Mouse (Mus musculus) midbrain, embryonic 10.5 days (tissue): ENCODE results near the gene Erlin1. TPM values are rescaled to one million over a fixed set of nuclear protein-coding genes. Genes with fewer than 3 reads are reported as not detected.

ENCODE experiments used
- DNase-seq: peaks from one replicate; pipeline ENCODE4 v3.0.0-alpha.2; 2017; ENCODE audit warnings: low spot score
- H3K27ac ChIP-seq: fragments of 300-500 bp; sonication (generic); replicated peaks from 2 replicates; pipeline ENCODE4 v1.5.1; 2016; ENCODE audit warnings: mild to moderate bottlenecking
- H3K27me3 ChIP-seq: fragments of 300-500 bp; sonication (generic); 2 replicates; pipeline ENCODE4 v1.6.1; 2016; ENCODE audit warnings: low read depth, mild to moderate bottlenecking; ENCODE audit not compliant: poor library complexity, severe bottlenecking
- H3K36me3 ChIP-seq: fragments of 300-500 bp; sonication (generic); 2 replicates; pipeline ENCODE4 v1.6.1; 2016; ENCODE audit warnings: mild to moderate bottlenecking, moderate library complexity
- H3K4me1 ChIP-seq: fragments of 300-500 bp; sonication (generic); 2 replicates; pipeline ENCODE4 v1.6.1; 2016
- H3K4me3 ChIP-seq: fragments of 300-500 bp; sonication (generic); 2 replicates; pipeline ENCODE4 v1.5.1; 2016; ENCODE audit warnings: mild to moderate bottlenecking, moderate library complexity
- H3K9me3 ChIP-seq: fragments of 300-500 bp; sonication (generic); replicated peaks from 2 replicates; pipeline ENCODE4 v1.6.1; 2016; ENCODE audit warnings: mild to moderate bottlenecking
- WGBS: fragments of 180-500 bp; shearing (Covaris S2); methylation state at CpG from one replicate; pipeline ENCODE4 v1.1.7; 2016; 5-methylcytosine and 5-hydroxymethylcytosine counted together
- polyA plus RNA-seq: library from polyadenylated mRNA; unstranded; fragments of >200 nt; fragmentation: Nextera tagmentation; extraction: Ambion mirVana; gene quantifications from 2 replicates; pipeline ENCODE4 v1.2.1, GENCODE M21; 2016

Gene Erlin1
- polyA plus RNA-seq, 1 experiment from 2014 or later: 22.2 TPM

GRCm38 (mm10) chr19:44008784-44009183 lies 60.8 kb downstream of the Erlin1 start:
- Histone ChIP-seq H3K4me1 (no peaks in the 10 kb centered on the region), H3K4me3 (no peak overlapping the region), H3K9me3 (no peaks in the 10 kb centered on the region), H3K27ac (no peak overlapping the region), H3K36me3 (no peaks in the 10 kb centered on the region), H3K27me3 (no peaks in the 10 kb centered on the region)
- 84% methylated on average over 15 of the region's 15 CpGs for WGBS
- DNase-seq: no peak

- Histone ChIP-seq H3K4me3 (no peak overlapping the region), H3K27me3 (no peaks in the 10 kb centered on the region), H3K9me3 (no peaks in the 10 kb centered on the region), H3K4me1 (no peaks in the 10 kb centered on the region), H3K27ac (no peak overlapping the region), H3K36me3 (no peaks in the 10 kb centered on the region)
- WGBS: 74% methylated on average over 12 of the region's 12 CpGs
- no peak for DNase-seq
Measured at GRCm38 (mm10) chr19:44007186-44007585, 62.4 kb downstream of the Erlin1 start.

- no peaks in the 10 kb centered on the region for H3K9me3 ChIP-seq
- no peak for DNase-seq
- H3K27me3 ChIP-seq: no peaks in the 10 kb centered on the region
- no peaks in the 10 kb centered on the region for H3K36me3 ChIP-seq
- 80% methylated on average over 4 of the region's 4 CpGs for WGBS
- no peak overlapping the region for H3K27ac ChIP-seq
- no peaks in the 10 kb centered on the region for H3K4me1 ChIP-seq
- no peak overlapping the region for H3K4me3 ChIP-seq
Measured at GRCm38 (mm10) chr19:44005025-44005424, 64.6 kb downstream of the Erlin1 start.

- no peak for DNase-seq
- H3K9me3 ChIP-seq: no peaks in the 10 kb centered on the region
- H3K36me3 ChIP-seq: no peaks in the 10 kb centered on the region
- no peaks in the 10 kb centered on the region for H3K27me3 ChIP-seq
- 93% methylated on average over 2 of the region's 2 CpGs for WGBS
- H3K27ac ChIP-seq: no peak overlapping the region
- no peaks in the 10 kb centered on the region for H3K4me1 ChIP-seq
- H3K4me3 ChIP-seq: no peak overlapping the region
Measured at GRCm38 (mm10) chr19:44004261-44004660, 65.3 kb downstream of the Erlin1 start.

- WGBS: 82% methylated on average over 5 of the region's 5 CpGs
- no peak for DNase-seq
- Histone ChIP-seq H3K4me1 (no peaks in the 10 kb centered on the region), H3K4me3 (no peak overlapping the region), H3K27me3 (no peaks in the 10 kb centered on the region), H3K27ac (no peak overlapping the region), H3K36me3 (no peaks in the 10 kb centered on the region), H3K9me3 (no peaks in the 10 kb centered on the region)
Measured at GRCm38 (mm10) chr19:44000720-44001119, 68.9 kb downstream of the Erlin1 start.

- H3K36me3 ChIP-seq: no peaks in the 10 kb centered on the region
- no peak overlapping the region for H3K27ac ChIP-seq
- no peaks in the 10 kb centered on the region for H3K27me3 ChIP-seq
- WGBS: 81% methylated on average over 1 of the region's 1 CpGs
- H3K4me1 ChIP-seq: no peaks in the 10 kb centered on the region
- no peak overlapping the region for H3K4me3 ChIP-seq
- no peaks in the 10 kb centered on the region for H3K9me3 ChIP-seq
- DNase-seq: no peak
Measured at GRCm38 (mm10) chr19:44000061-44000460, 69.5 kb downstream of the Erlin1 start.

GRCm38 (mm10) chr19:43998802-43999527 lies 70.6 kb downstream of the Erlin1 start:
- WGBS: 90% methylated on average over 11 of the region's 11 CpGs
- no peaks in the 10 kb centered on the region for H3K36me3 ChIP-seq
- no peaks in the 10 kb centered on the region for H3K27me3 ChIP-seq
- H3K4me3 ChIP-seq: no peak overlapping the region
- H3K27ac ChIP-seq: no peak overlapping the region
- no peaks in the 10 kb centered on the region for H3K9me3 ChIP-seq
- no peak for DNase-seq
- H3K4me1 ChIP-seq: no peaks in the 10 kb centered on the region

- no peak for DNase-seq
- Histone ChIP-seq H3K4me3 (no peak overlapping the region), H3K27ac (no peak overlapping the region), H3K27me3 (no peaks in the 10 kb centered on the region), H3K4me1 (no peaks in the 10 kb centered on the region), H3K36me3 (no peaks in the 10 kb centered on the region), H3K9me3 (no peaks in the 10 kb centered on the region)
- 85% methylated on average over 10 of the region's 10 CpGs for WGBS
Measured at GRCm38 (mm10) chr19:43998101-43998500, 71.5 kb downstream of the Erlin1 start.

- Histone ChIP-seq H3K36me3 (no peaks in the 10 kb centered on the region), H3K9me3 (no peaks in the 10 kb centered on the region), H3K27me3 (no peaks in the 10 kb centered on the region), H3K4me3 (no peak overlapping the region), H3K4me1 (no peaks in the 10 kb centered on the region), H3K27ac (no peak overlapping the region)
- no peak for DNase-seq
- WGBS: 87% methylated on average over 7 of the region's 7 CpGs
Measured at GRCm38 (mm10) chr19:43995427-43995826, 74.2 kb downstream of the Erlin1 start.

- DNase-seq: no peak
- H3K4me1 ChIP-seq: no peaks in the 10 kb centered on the region
Measured at GRCm38 (mm10) chr19:43992464-43992863, 77.1 kb downstream of the Erlin1 start.

GRCm38 (mm10) chr19:43990362-43990761 lies 79.2 kb downstream of the Erlin1 start:
- 79% methylated on average over 8 of the region's 8 CpGs for WGBS
- no peaks in the 10 kb centered on the region for H3K9me3 ChIP-seq
- no peak overlapping the region for H3K4me3 ChIP-seq
- H3K36me3 ChIP-seq: no peaks in the 10 kb centered on the region
- H3K27ac ChIP-seq: no peak overlapping the region
- H3K27me3 ChIP-seq: peaks cover 19% of the 10 kb centered on the region; the same call in 1 of the 2 replicates
- DNase-seq: no peak
- peaks cover 11% of the 10 kb centered on the region for H3K4me1 ChIP-seq

More at GRCm38 (mm10) chr19:43992464-43992863, 77.1 kb downstream of the Erlin1 start:
- Histone ChIP-seq H3K9me3 (no peaks in the 10 kb centered on the region), H3K4me3 (no peak overlapping the region), H3K27me3 (peaks cover under 1% of the 10 kb centered on the region; the same call in 1 of the 2 replicates), H3K27ac (no peak overlapping the region), H3K36me3 (no peaks in the 10 kb centered on the region)
- WGBS: 80% methylated on average over 4 of the region's 4 CpGs

GRCm38 (mm10) chr19:43986069-43986794 lies 83.4 kb downstream of the Erlin1 start, which contains the start of gene Cpn1:
Cpn1 (minus strand) TSS chr19:43986556.
- Histone ChIP-seq H3K27me3 (peaks cover 19% of the 10 kb centered on the region; the same call in 1 of the 2 replicates), H3K9me3 (no peaks in the 10 kb centered on the region), H3K4me1 (peaks cover 11% of the 10 kb centered on the region), H3K36me3 (no peaks in the 10 kb centered on the region), H3K4me3 (peak within 1 kb of the TSS; percentile 45), H3K27ac (no peak within 1 kb of the TSS)
- peak; percentile 25 for DNase-seq
- WGBS: 18% methylated on average over 30 of the region's 30 CpGs
